Comparison of ENCODE assay signal across 21 mouse cellular contexts in the genomic region with DNA sequence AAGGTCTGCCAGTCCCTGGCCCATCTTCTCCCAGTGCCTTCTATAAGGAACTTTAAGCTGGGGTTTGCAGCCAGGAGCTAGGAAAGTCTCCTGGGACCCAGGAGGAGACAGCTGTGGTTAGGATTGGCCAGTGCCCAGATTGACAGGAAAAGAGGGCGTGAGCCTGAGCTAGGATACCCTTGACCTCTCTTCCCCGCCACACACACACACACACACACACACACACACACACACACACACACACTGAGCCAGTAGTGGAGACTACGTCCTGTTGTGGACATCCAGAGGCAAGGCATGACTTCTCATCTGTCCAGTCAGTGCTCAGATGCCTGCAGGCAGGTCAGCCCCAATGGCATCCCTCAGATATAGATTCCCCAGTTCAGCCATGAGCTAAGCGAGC.
DNase-seq lines count a peak whose midpoint lies in the region; ATAC-seq lines count a peak whose summit lies in the region.
"Had no signal": no experiment of that assay in that cellular context is flagged by ENCODE, and none has a peak within 500 bp of the region (broad histone marks: within the 10 kb centered on the region; RNA-seq: fewer than 3 reads in every experiment).

No protein-coding gene starts in this region.

- peaks cover 18% of the 10 kb centered on the region for H3K4me1 ChIP-seq in intestine, embryonic 15.5 days (replicated peaks)
- H3K4me1 ChIP-seq in intestine, embryonic 16.5 days (ENCODE audit: control insufficient read depth, insufficient read depth, low read length), result peaks cover 2% of the 10 kb centered on the region
- peaks cover 16% of the 10 kb centered on the region for H3K4me1 ChIP-seq in liver, embryonic 13.5 days (replicated peaks)

- no peaks in the 10 kb centered on the region for H3K9me3 ChIP-seq in intestine, embryonic 15.5 days
- H3K9me3 ChIP-seq in intestine, embryonic 16.5 days (ENCODE audit: control insufficient read depth, low read length), result no peaks in the 10 kb centered on the region
- no peaks in the 10 kb centered on the region for H3K9me3 ChIP-seq in liver, embryonic 13.5 days (replicated peaks)
- H3K9me3 ChIP-seq: embryonic facial prominence, embryonic 13.5 days; limb, embryonic 13.5 days; lung, embryonic 15.5 days; midbrain, embryonic 13.5 days; neural tube, embryonic 15.5 days had no signal

- no peak overlapping the region for H3K27ac ChIP-seq in intestine, embryonic 15.5 days
- H3K27ac ChIP-seq in intestine, embryonic 16.5 days (ENCODE audit: low read length), result no peak overlapping the region
- no peak overlapping the region for H3K27ac ChIP-seq in liver, embryonic 13.5 days
- H3K27ac ChIP-seq: embryonic facial prominence, embryonic 13.5 days; heart, adult 2 months; kidney, postnatal 0 days; limb, embryonic 13.5 days; lung, embryonic 15.5 days; midbrain, embryonic 13.5 days; neural tube, embryonic 15.5 days had no signal

- 0 out of 2 replicates have a peak, but pooled peaks have one; percentile 6 for ATAC-seq in intestine, embryonic 15.5 days
- no peak for ATAC-seq in intestine, embryonic 16.5 days
- ATAC-seq in liver, embryonic 13.5 days (ENCODE audit: low read depth), result peak; percentile 29; the same call in 1 of the 2 replicates
- ATAC-seq: forebrain, embryonic 14.5 days; midbrain, embryonic 13.5 days; Patski had no signal

- intact Hi-C loops in left cerebral cortex, postnatal 25 days (cut with DNase I), result no loop called here

- no peaks in the 10 kb centered on the region for H3K36me3 ChIP-seq in intestine, embryonic 15.5 days
- H3K36me3 ChIP-seq in intestine, embryonic 16.5 days (ENCODE audit: control insufficient read depth, insufficient read depth, low read length), result no peaks in the 10 kb centered on the region
- H3K36me3 ChIP-seq in liver, embryonic 13.5 days, result no peaks in the 10 kb centered on the region; the same call in 1 of the 2 replicates
- H3K36me3 ChIP-seq: embryonic facial prominence, embryonic 13.5 days; limb, embryonic 13.5 days; lung, embryonic 15.5 days; midbrain, embryonic 13.5 days; neural tube, embryonic 15.5 days had no signal

- no peak overlapping the region for H3K9ac ChIP-seq in intestine, embryonic 15.5 days
- H3K9ac ChIP-seq in intestine, embryonic 16.5 days (ENCODE audit: low read depth, low read length), result no peak overlapping the region
- no peak overlapping the region for H3K9ac ChIP-seq in liver, embryonic 13.5 days
- H3K9ac ChIP-seq: limb, embryonic 13.5 days; lung, embryonic 15.5 days; midbrain, embryonic 13.5 days; neural tube, embryonic 15.5 days had no signal

- H3K4me2 ChIP-seq in intestine, embryonic 15.5 days (replicated peaks), result no peak overlapping the region
- H3K4me2 ChIP-seq in intestine, embryonic 16.5 days (ENCODE audit: low read depth, low read length), result no peak overlapping the region
- H3K4me2 ChIP-seq in liver, embryonic 13.5 days, result no peak overlapping the region; the same call in 1 of the 2 replicates
- H3K4me2 ChIP-seq: embryonic facial prominence, embryonic 13.5 days; limb, embryonic 13.5 days; midbrain, embryonic 13.5 days; neural tube, embryonic 15.5 days had no signal

- H3K27me3 ChIP-seq in intestine, embryonic 15.5 days (replicated peaks), result no peaks in the 10 kb centered on the region
- H3K27me3 ChIP-seq in intestine, embryonic 16.5 days (replicated peaks; ENCODE audit: control insufficient read depth, insufficient read depth, low read length), result no peaks in the 10 kb centered on the region
- H3K27me3 ChIP-seq in liver, embryonic 13.5 days, result no peaks in the 10 kb centered on the region; the same call in 1 of the 2 replicates
- H3K27me3 ChIP-seq: midbrain, embryonic 13.5 days; neural tube, embryonic 15.5 days; Patski had no signal

- H3K4me3 ChIP-seq in intestine, embryonic 15.5 days (replicated peaks), result no peak overlapping the region
- no peak overlapping the region for H3K4me3 ChIP-seq in intestine, embryonic 16.5 days (ENCODE audit: low read length)
- no peak overlapping the region for H3K4me3 ChIP-seq in liver, embryonic 13.5 days (replicated peaks)
- H3K4me3 ChIP-seq: embryonic facial prominence, embryonic 13.5 days; heart, adult 2 months; limb, embryonic 13.5 days; lung, embryonic 15.5 days; midbrain, embryonic 13.5 days; neural tube, embryonic 15.5 days had no signal

- 44% methylated on average over 4 of the region's 4 CpGs for WGBS in intestine, embryonic 15.5 days
- 60% methylated on average over 4 of the region's 4 CpGs for WGBS in intestine, embryonic 16.5 days
- WGBS in liver, embryonic 13.5 days (ENCODE audit: insufficient replicate concordance), result 36% methylated on average over 4 of the region's 4 CpGs

- DNase-seq in 3T3-L1 (ENCODE audit: low read depth, low spot score), result peak; percentile 62
- peak; percentile 40 for DNase-seq in NIH3T3 (ENCODE audit: low read depth)
- no peak for DNase-seq in liver, embryonic 13.5 days
- no peak for DNase-seq in left cerebral cortex, postnatal 25 days (ENCODE audit: low spot score in 2 of 2)
- no peak for DNase-seq in cerebellum, adult 9-11 months
- DNase-seq: adrenal gland, postnatal 25 days; cerebellum, adult 11-12 months; cerebellum, postnatal 25 days; gastrocnemius, postnatal 10 days; heart, adult 2 months; spleen, adult 18-20 months had no signal

Comparison
In these comparisons a context has a peak if more than half of its experiments do, and no peak if none do; other contexts are left out.
1. DNase-seq: peak in 3T3-L1 (single experiment) and NIH3T3 (single experiment); none in liver, embryonic 13.5 days (single experiment), left cerebral cortex, postnatal 25 days (0 of 2) and cerebellum, adult 9-11 months (single experiment).